Mouse (Mus musculus) thymus, postnatal 14 days (tissue): ENCODE measurements around the gene Slc25a41.

Experiments
- DNase-seq: peaks from one replicate; pipeline ENCODE4 v3.0.0; 2021

Slc25a41 gene

GRCm38 (mm10) chr17:57038978-57039377 is 2.5 kb downstream of the Slc25a41 start:
- peak; percentile 34 for DNase-seq

DNA sequence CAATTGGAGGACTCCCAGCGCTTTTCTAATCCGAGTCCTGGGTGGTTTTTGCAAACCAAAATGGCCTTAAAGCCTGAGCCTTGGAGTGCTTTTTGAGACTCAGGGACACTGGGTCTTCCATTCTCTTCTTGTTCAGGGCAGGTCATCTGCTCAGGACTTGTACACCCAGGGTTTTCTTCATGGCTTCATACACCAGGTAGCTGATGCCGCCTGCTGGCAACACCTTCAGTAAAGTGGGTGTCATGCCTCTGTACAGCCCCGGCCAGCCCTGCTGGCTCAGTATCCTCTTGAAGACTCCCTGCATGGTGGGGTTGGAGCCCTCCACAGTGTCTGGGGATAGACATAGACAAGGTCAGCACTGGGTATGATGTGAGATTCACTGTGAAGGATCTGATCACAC is 8.6 kb downstream of the Slc25a41 start:
- DNase-seq: no peak

DNA sequence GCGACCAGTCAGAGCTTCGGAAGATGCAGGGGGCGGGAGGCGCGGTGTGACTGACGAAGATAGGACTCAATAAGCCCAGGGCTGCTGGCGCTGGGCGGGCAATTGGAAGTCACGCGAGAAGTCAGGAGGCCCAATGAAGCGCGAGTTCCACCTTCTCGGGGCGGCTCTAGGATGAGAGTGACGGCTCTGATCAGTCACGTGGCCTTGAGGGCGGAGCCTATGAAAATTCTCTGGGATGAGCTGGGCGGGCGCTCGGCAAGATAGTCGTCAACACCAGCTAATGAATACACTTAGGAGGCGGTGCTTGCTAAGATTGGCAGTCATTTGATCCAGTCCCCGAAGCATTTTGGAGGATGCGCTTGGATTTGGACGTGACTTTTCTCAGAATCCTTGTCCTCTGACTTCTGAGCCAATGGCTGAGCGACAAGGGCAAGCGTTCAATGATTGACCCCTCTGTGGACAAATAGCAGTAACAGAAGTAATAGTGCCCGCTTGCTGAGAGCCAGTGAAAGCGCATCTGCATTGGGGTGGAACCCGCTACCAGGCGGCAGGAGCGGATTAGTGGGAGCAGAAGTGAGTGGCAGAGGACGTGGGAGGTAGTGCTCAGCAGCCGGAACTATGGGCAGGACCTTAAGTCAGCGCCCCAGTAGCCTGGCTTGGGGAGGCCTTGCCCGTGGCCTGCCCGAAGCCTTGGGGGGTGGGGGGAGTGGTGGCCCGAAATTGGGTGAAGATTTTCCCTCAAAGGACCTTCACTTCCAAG is 9.6 kb downstream of the Slc25a41 start:
- DNase-seq: no peak

GRCm38 (mm10) chr17:57030931-57031660 is 10.4 kb downstream of the Slc25a41 start, which contains the start of gene Khsrp:
Khsrp (minus strand) TSS chr17:57031522.
- DNase-seq: peak; percentile 99

- no peak for DNase-seq
Measured at GRCm38 (mm10) chr17:57029691-57030090, 11.8 kb downstream of the Slc25a41 start.

GRCm38 (mm10) chr17:57027471-57027870 is 14.0 kb downstream of the Slc25a41 start:
- no peak for DNase-seq

DNA sequence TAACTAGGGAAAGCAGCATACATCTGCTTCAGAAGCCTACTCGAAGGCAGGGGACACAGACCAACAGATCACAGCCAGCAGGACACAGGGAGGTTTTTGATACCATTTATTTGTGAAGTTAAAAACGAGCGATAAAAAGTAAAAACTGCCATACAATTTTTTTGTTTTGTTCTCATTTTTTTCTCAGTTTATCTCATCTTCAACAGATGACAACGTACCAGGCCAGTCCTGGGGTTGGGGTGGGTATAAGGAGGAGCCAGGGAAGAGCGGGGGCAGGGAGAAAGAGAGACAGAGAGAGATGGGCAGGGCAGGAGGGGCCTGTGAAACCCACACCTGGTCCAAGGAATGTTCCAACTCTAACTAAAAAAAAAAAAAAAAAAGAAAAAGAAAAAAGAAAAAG is 20.5 kb downstream of the Slc25a41 start:
- DNase-seq: no peak

- no peak for DNase-seq
Measured at GRCm38 (mm10) chr17:57019693-57020092, 21.8 kb downstream of the Slc25a41 start.

GRCm38 (mm10) chr17:57012245-57012795 is 29.1 kb downstream of the Slc25a41 start:
- no peak for DNase-seq

DNA sequence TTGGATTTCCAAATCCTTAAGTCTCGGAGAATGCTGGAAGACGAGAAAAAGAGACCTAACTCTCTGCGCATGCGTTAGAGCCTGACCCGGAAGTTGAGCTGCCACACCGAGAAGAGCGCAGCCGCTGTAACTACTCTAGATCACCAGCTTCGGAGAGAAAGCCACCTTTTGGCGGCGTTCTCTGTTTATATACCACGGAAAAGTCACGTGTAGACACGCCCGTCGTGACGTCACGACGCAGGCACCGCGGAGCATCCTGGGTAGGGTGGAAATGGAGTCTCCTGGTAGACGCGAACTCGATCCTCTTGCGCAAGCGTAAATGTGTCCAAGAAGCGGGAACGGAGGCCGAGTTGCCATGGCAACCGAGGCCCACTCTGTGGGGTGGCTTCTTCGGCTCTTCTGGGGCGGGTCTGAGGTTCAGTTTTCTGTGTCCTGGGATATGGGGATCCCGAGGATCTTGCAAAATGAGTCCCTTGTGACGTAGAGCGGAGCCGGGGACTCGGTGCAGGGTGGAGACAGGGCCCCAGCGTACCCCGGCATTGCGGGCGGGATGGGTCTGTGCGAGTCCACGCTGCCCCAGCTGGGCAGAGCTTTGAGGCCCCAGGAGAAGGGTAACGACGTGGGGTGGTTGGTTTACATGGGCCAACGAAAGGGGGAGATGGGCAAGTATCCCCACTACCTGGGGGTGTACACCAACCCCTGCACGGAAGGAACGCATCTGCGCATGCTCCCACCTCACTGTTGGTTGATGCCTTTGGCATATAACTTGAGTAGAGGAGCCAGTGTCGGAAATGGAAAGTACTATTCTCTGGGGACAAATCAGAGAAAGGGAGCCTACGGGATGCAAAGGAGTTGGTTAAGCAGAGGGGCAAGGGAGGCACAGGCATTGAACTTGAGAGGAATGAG is 30.0 kb downstream of the Slc25a41 start, which contains the start of the genes Gtf2f1 and Gm17949:
TSS of gene Gtf2f1 (minus strand) at position 53 of the 906 bp plus-strand sequence.
TSS of gene Gm17949 (plus strand) at position 234 of the 906 bp plus-strand sequence.
- DNase-seq: peak; percentile 93

DNA sequence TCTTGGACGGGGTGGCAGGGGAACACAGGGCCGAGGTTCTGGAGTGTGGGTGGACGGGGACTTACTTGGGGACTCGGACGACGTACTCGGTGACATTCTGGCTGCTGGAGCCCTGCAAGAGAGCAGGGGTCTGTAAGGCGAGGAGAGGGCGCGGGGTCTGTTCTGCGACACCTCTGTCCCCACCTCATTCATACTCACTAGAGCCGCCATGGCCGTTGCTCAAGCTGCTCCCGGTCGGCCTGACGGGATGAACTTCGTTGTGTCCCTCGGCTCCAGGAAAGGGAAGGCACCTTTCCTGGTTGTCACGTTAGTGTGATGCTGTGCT is 30.6 kb downstream of the Slc25a41 start:
- DNase-seq: no peak

DNA sequence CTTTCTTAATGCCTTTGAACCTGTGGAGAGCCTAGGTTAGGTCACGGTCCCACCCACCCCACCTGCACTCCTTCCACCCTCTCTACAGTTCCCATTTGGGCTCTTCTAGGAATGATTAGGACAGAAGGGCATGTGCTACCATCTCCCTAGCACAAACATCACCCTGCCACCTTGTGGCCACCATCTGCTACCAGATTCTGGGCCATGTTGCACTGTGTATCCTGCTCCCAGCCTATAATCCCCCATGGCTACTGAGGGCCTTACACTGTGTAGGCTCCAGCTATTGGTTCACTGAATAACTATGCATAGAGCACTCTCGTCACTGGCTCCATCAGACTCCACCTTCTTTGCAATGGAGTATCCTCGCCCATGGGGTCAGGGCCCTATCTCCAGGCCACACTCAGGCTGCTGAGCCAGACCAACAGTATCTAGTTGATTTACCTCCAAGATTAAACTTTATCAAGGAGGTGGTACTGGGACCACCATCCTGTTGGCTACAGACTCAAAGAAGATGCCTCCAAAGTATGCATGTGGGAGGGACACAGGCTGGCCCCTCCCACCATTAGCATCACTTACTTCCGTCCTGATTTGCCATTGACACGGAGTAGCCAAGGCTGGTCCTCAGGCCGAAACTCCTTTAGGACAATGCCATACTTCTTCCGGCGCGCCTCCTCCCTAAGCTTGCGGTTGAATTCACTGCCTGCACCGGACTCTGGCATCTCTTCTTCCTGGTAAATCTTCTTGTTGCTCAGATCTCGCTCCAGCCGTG is 34.1 kb downstream of the Slc25a41 start:
- DNase-seq: no peak

- no peak for DNase-seq
Measured at GRCm38 (mm10) chr17:57003994-57004393, 37.5 kb downstream of the Slc25a41 start.

DNA sequence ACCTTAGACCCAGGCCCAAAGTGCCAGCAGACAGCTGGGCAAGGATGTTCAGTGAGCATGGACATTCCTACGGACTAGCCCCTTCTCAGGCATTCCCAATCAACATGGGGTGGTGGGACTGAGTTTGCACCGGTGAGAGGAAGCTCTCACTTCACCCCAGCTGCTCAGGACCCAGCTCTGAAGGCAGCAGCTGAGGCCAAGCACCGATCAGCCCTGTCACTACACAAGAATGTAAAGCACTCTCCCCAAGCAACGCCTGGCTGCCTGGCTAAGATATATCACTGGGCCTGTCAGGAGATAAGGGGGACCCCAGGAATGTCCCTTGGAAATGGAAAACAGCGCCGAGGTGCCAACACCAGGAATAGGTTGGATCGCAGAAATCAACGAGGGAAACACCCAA is 40.2 kb downstream of the Slc25a41 start:
- DNase-seq: no peak

- DNase-seq: no peak
Measured at GRCm38 (mm10) chr17:56999968-57000609, 41.4 kb downstream of the Slc25a41 start, which contains the start of gene Pspn. Pspn (minus strand) TSS chr17:57000018.

DNA sequence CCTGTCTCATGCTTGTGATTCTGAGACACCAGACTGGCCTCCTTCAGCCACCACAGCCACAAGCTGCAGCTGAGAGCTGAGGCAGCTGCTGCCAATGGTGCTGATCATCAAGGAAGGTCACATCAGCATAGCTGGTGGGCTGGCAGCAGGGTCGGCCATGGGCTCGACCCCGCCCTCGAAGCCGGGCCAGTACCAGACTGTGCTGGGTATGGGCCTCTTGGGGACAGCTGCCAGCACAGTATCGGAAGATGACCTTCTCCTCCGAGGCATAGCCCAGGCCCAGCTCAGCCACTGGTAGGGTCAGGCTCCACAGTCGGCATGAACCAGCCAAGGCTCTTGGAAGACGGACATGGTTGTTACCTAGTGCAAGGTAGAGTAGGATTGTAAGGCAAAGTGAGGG is 42.0 kb downstream of the Slc25a41 start:
- DNase-seq: no peak

DNA sequence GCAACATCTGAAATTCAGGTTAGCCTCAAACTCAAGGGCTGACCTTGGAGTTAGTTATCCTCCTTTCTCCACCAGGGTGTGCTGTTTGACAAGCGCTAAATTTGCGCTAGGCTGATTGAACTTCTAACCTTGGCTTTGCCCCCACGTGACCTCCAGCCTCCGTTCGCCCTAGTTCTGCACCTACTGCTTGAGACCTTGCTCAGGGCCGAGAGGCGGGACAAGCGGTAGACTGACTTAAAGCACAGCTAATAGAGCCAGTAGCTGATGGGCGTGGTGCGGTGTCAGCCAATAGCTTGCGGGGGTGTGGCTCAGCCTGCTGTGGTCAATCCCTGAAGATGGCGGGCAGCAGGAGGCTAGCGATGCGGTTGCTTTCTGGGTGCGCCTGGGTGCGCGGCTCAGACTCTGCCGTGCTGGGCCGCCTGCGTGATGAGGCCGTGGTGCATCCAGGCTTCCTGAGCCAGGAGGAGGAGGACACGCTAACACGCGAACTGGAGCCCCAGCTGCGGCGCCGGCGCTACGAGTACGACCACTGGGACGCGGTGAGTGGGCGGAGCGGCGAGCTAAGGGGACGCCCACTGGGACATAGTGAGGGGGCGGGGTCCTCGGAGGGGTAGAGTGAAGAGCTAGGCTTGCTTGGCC is 44.3 kb downstream of the Slc25a41 start, which contains the start of gene Alkbh7:
TSS of gene Alkbh7 (plus strand) at position 311 of the 639 bp plus-strand sequence.
- peak; percentile 95 for DNase-seq

DNA sequence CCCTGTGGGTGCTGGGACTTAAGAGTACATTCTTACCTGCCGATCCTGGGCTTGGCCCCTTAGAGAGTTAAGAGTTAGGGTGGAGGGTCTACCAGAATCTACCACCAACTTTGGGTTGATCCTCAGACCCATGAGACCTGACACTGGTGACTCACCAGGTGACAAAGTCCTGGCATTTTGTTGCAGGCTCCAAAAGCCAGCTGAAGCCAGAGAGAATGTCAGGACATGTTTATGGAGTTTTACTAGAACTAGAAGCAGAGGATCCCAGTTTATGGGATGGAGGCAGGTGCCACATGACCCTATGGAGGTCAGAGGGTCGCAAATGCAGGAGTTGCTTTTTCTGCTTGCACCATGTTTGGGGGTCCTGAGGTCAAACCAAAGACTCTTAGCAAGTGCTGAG is 44.9 kb downstream of the Slc25a41 start:
- DNase-seq: no peak

GRCm38 (mm10) chr17:56995046-56995445 is 46.4 kb downstream of the Slc25a41 start:
- DNase-seq: no peak

DNA sequence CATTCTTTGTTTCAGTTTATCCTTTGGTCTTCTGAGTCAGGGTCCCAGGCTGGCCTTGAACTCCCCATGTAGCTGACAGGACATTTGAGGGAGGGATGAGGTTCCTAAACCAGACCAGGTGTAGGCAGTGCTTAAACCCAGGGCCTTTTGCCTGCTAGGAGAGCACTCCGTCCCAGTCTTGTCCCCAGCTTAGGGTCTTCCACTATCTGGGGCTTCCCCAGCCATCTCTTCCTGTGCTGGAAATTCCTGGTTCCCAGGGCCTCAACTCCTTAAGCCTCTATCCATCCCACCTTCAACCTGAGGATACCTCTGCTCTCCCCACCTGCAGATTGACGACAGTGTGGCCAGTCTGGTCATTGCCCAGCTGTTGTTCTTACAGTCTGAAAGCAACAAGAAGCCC is 50.5 kb downstream of the Slc25a41 start:
- DNase-seq: no peak
